Mouse (Mus musculus) testis, adult 2 months (tissue): ENCODE measurements around the gene Izumo1.

ENCODE experiments used
- CTCF ChIP-seq: fragments of 200-500 bp; IDR thresholded peaks from 2 replicates; pipeline ENCODE4 v1.5.1; 2012; ENCODE audit warnings: low read depth, mild to moderate bottlenecking, inconsistent platforms, low read length, moderate library complexity; ENCODE audit not compliant: control insufficient read depth, insufficient read depth, insufficient replicate concordance
- POLR2A ChIP-seq: fragments of 200-500 bp; IDR thresholded peaks from 2 replicates; pipeline ENCODE4 v1.6.1; 2012; ENCODE audit warnings: low read depth, mild to moderate bottlenecking, inconsistent platforms, low read length, moderate library complexity; ENCODE audit not compliant: control insufficient read depth

DNA sequence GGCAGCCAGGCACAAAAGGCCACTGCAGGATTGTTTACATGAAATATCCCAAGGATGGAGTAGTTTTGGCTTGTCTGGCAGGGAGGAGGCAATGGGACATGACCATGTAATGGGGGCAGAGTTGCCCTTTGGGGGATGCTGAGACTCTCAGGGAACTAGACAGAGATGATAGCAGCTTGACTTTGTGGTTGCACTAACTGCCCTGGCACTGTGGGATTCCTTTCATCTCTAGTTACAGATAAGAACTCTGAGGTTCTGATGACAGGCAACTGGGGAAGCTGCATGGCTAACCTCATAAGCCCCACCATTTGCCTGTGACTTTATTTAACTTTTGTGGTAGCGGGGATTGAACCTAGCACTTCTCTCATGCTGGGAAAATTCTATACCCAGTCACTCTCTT is 25.5 kb upstream of the Izumo1 start:
- no peak for TF ChIP-seq CTCF
- no peak for TF ChIP-seq POLR2A
